Mouse (Mus musculus) forebrain, embryonic 14.5 days (tissue): Measurements from ENCODE around the gene Ccdc159. TPM values are rescaled to one million over a fixed set of nuclear protein-coding genes. Genes with fewer than 3 reads are reported as not detected.
A peak's percentile ranks its signal among the peaks of the same experiment; 100 is the strongest.

Experiments used
- ATAC-seq: fragments of 200-750 bp; cut with Nextera tagmentation; 2 replicates; pipeline ENCODE4 v1.8.0; 2017; ENCODE audit warnings: mild to moderate bottlenecking, moderate library complexity
- DNase-seq: peaks from one replicate; pipeline ENCODE4 v3.0.0-alpha.2; 2015; ENCODE audit warnings: low spot score
- H3K27ac ChIP-seq: fragments of 300-500 bp; sonication (generic); 2 replicates; pipeline ENCODE4 v1.5.1; 2014; ENCODE audit warnings: low read depth, mild to moderate bottlenecking, control low read depth, low read length, moderate library complexity
- H3K27me3 ChIP-seq: fragments of 300-500 bp; sonication (generic); replicated peaks from 2 replicates; pipeline ENCODE4 v1.6.1; 2014; ENCODE audit warnings: low read length, control low read depth, mixed read lengths; ENCODE audit not compliant: control insufficient read depth, insufficient read depth
- H3K36me3 ChIP-seq: fragments of 300-500 bp; sonication (generic); 2 replicates; pipeline ENCODE4 v1.6.1; 2014; ENCODE audit warnings: low read length, control low read depth; ENCODE audit not compliant: control insufficient read depth, insufficient read depth
- H3K4me1 ChIP-seq: fragments of 300-500 bp; sonication (generic); 2 replicates; pipeline ENCODE4 v1.6.1; 2014; ENCODE audit warnings: antibody characterized with exemption, low read length, control low read depth; ENCODE audit not compliant: control insufficient read depth, insufficient read depth
- H3K4me2 ChIP-seq: fragments of 300-500 bp; sonication (generic); 2 replicates; pipeline ENCODE4 v1.6.1; 2014; ENCODE audit warnings: mild to moderate bottlenecking, control low read depth, low read length
- H3K4me3 ChIP-seq: fragments of 300-500 bp; sonication (generic); 2 replicates; pipeline ENCODE4 v1.5.1; 2014; ENCODE audit warnings: low read depth, low read length, control low read depth
- H3K9ac ChIP-seq: fragments of 300-500 bp; sonication (generic); 2 replicates; pipeline ENCODE4 v1.6.1; 2014; ENCODE audit warnings: mild to moderate bottlenecking, low read length, control low read depth, moderate library complexity
- H3K9me3 ChIP-seq: fragments of 300-500 bp; sonication (generic); replicated peaks from 2 replicates; pipeline ENCODE4 v1.6.1; 2016; ENCODE audit warnings: low read length, control low read depth, mixed read lengths; ENCODE audit not compliant: control insufficient read depth
- whole genome bisulfite sequencing: fragments of 180-500 bp; shearing (Covaris S2); extraction: QIAGEN DNeasy Blood & Tissue Kit; methylation state at CpG from one replicate; pipeline ENCODE4 v1.1.7; 2014; 5-methylcytosine and 5-hydroxymethylcytosine counted together
- polyA plus RNA-seq: library from polyadenylated mRNA; unstranded; fragments of >200 nt; fragmentation: Nextera tagmentation; extraction: Ambion mirVana; gene quantifications from 2 replicates; pipeline ENCODE4 v1.2.1, GENCODE M21; 2014

Gene Ccdc159
- polyA plus RNA-seq, result 3.5 and 5.3 TPM in 2 replicates

- peaks cover 7% of the 10 kb centered on the region; the same call in 1 of the 2 replicates for H3K4me1 ChIP-seq
Measured at GRCm38 (mm10) chr9:21927208-21927753, at the start of gene Ccdc159, which contains the start of gene Tmem205. TSS of gene Ccdc159 (plus strand) at chr9:21927471. TSS of gene Tmem205 (minus strand) at chr9:21927556.

GRCm38 (mm10) chr9:21889229-21889628, 38.0 kb upstream of the Ccdc159 start:
- DNase-seq (no peak), ATAC-seq (no peak)
- 60% methylated on average over 3 of the region's 3 CpGs for WGBS
- H3K27me3 ChIP-seq, result no peaks in the 10 kb centered on the region
- no peaks in the 10 kb centered on the region for H3K4me1 ChIP-seq
- H3K9me3 ChIP-seq, result no peaks in the 10 kb centered on the region
- H3K4me2 ChIP-seq, result no peak overlapping the region
- no peak overlapping the region for H3K9ac ChIP-seq
- no peak overlapping the region for H3K27ac ChIP-seq
- no peak overlapping the region for H3K4me3 ChIP-seq
- no peaks in the 10 kb centered on the region for H3K36me3 ChIP-seq

More at GRCm38 (mm10) chr9:21927208-21927753, at the start of gene Ccdc159, which contains the start of gene Tmem205:
- Histone ChIP-seq H3K4me3 (peak within 1 kb of the TSS; percentile 40), H3K27me3 (no peaks in the 10 kb centered on the region), H3K4me2 (peak within 1 kb of the TSS; percentile 62), H3K27ac (peak within 1 kb of the TSS; percentile 40), H3K36me3 (no peaks in the 10 kb centered on the region), H3K9me3 (no peaks in the 10 kb centered on the region), H3K9ac (peak within 1 kb of the TSS; percentile 61)
- ATAC-seq, result peak; percentile 97
- under 1% methylated on average over 28 of the region's 28 CpGs for WGBS
- DNase-seq, result peak; percentile 97

DNA sequence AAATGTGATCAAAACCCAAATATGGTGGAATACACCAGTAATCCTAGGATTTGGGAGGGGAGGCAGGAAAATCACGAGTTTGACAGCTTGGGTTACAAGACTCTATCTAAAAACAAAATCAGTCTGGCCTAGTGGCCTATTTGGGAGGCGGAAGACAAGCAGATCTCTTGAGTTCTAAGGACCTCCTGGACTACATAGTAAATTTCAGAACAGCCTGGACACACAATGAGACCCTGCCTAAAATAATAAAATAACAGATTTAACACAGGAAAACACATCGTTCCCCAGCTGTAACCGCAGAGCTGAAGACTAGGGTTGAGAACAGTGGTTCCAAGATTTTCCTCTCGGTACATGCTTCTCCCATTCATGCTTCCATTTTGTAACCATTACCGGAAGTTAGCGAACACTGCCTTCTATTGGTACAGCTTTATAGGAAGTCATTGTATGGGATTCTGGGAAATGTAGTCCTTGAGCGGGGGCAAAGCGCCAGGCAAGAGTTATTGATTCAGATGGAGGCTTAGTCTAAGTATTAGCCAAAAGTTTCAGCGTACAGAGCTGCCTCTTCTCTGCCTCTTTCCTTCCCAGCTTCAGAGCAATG, 25.9 kb upstream of the Ccdc159 start:
- Histone ChIP-seq H3K4me3 (peak overlapping the region; percentile 27), H3K36me3 (no peaks in the 10 kb centered on the region), H3K4me2 (peak overlapping the region; percentile 47), H3K27me3 (no peaks in the 10 kb centered on the region), H3K9me3 (no peaks in the 10 kb centered on the region), H3K9ac (no peak overlapping the region), H3K4me1 (no peaks in the 10 kb centered on the region), H3K27ac (no peak overlapping the region)
- 12% methylated on average over 10 of the region's 10 CpGs for WGBS
- ATAC-seq, result peak; percentile 94
- DNase-seq, result peak; percentile 97

- no peaks in the 10 kb centered on the region for H3K27me3 ChIP-seq
- whole genome bisulfite sequencing, result 83% methylated on average over 4 of the region's 4 CpGs
- H3K4me3 ChIP-seq, result no peak overlapping the region
- H3K4me2 ChIP-seq, result no peak overlapping the region
- H3K9ac ChIP-seq, result no peak overlapping the region
- H3K27ac ChIP-seq, result no peak overlapping the region
- ATAC-seq, result no peak
- no peaks in the 10 kb centered on the region for H3K36me3 ChIP-seq
- no peaks in the 10 kb centered on the region for H3K9me3 ChIP-seq
- DNase-seq, result no peak
- H3K4me1 ChIP-seq, result no peaks in the 10 kb centered on the region
Measured at GRCm38 (mm10) chr9:21904031-21904430, 23.2 kb upstream of the Ccdc159 start.

GRCm38 (mm10) chr9:21908216-21908615, 19.1 kb upstream of the Ccdc159 start:
- Histone ChIP-seq H3K9ac (no peak overlapping the region), H3K4me2 (no peak overlapping the region), H3K27me3 (no peaks in the 10 kb centered on the region), H3K36me3 (0 out of 2 replicates have a peak, but pooled peaks cover 2% of the 10 kb centered on the region), H3K4me1 (no peaks in the 10 kb centered on the region), H3K4me3 (no peak overlapping the region), H3K27ac (no peak overlapping the region), H3K9me3 (no peaks in the 10 kb centered on the region)
- 82% methylated on average over 11 of the region's 11 CpGs for WGBS
- DNase-seq, result no peak
- ATAC-seq, result no peak

DNA sequence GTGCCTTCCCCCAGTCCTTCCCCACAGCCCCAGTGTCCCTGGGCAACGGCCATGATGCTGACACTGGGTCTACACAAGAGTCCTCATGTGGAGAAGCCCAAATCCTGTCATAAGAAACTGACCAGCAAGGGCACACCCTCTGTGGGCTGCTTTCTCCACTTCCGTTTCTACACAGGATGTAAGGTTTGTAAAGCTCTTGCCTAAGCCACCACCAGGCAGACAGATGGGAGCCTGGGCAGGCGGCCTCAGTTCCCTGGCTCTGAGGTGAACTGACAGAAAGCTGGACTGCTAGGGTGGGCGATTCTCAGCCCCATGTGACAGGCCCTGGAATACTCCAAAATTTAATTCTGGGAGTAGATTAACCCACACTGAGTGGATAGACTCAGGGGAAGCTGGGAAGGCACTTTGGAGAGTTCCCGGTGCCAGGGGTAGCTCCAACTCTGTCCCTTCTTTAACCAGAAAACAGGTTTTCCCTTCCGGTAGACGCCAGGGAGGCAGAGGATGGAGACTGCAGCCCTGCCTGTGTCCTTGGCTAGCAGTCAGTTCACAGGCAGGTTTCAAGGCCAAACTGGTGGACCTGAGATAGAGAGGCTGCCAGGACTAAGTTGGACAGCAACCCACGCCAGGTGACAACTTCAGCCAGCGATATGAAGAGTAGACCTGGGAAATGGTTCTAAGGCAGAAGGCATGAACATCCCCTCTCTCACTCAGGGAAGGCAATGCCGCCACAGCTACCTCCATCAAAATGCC, 17.6 kb upstream of the Ccdc159 start:
- Histone ChIP-seq H3K9ac (no peak overlapping the region), H3K27ac (no peak overlapping the region), H3K4me1 (no peaks in the 10 kb centered on the region), H3K36me3 (0 out of 2 replicates have a peak, but pooled peaks cover 8% of the 10 kb centered on the region), H3K9me3 (no peaks in the 10 kb centered on the region), H3K4me3 (no peak overlapping the region), H3K27me3 (no peaks in the 10 kb centered on the region), H3K4me2 (no peak overlapping the region)
- WGBS, result 78% methylated on average over 10 of the region's 10 CpGs
- ATAC-seq, result no peak
- no peak for DNase-seq

DNA sequence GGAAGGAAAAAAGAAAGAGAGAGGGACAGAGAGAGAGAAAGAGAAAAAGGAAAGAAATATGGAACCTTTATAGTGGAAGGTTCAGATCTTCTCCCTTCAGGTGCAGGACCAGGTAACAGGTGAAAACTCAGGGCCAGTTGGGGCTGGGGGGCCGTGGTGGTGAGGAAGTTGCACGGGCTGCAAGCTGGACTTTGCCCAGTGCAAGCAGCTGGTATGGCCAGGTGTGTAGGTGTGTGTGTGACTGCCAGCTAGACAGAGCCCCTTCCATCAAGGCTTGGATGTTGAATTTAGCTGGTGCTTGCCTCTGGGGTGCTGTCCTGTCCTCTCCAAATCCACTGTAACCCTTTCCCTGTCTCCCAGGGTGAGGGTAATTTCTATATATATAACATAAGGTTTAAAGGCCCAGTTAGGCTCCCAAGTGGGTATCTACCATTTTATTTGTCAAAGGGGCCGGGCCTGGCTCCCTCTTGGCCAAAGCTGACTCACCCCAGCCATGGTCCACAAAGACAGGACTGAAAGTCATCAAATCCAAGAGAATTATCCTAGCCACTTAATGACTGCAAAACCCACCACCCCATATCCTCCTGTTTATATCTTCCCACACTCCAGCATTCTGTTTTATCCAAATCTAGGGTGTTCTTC, 10.3 kb upstream of the Ccdc159 start:
- Histone ChIP-seq H3K4me1 (no peaks in the 10 kb centered on the region), H3K4me2 (peak overlapping the region; percentile 81), H3K9ac (peak overlapping the region; percentile 76; the same call in 1 of the 2 replicates), H3K36me3 (0 out of 2 replicates have a peak, but pooled peaks cover 8% of the 10 kb centered on the region), H3K9me3 (no peaks in the 10 kb centered on the region), H3K27ac (peak overlapping the region; percentile 86; the same call in 1 of the 2 replicates), H3K27me3 (no peaks in the 10 kb centered on the region), H3K4me3 (peak overlapping the region; percentile 60)
- DNase-seq (no peak), ATAC-seq (no peak)
- WGBS, result 72% methylated on average over 3 of the region's 3 CpGs

DNA sequence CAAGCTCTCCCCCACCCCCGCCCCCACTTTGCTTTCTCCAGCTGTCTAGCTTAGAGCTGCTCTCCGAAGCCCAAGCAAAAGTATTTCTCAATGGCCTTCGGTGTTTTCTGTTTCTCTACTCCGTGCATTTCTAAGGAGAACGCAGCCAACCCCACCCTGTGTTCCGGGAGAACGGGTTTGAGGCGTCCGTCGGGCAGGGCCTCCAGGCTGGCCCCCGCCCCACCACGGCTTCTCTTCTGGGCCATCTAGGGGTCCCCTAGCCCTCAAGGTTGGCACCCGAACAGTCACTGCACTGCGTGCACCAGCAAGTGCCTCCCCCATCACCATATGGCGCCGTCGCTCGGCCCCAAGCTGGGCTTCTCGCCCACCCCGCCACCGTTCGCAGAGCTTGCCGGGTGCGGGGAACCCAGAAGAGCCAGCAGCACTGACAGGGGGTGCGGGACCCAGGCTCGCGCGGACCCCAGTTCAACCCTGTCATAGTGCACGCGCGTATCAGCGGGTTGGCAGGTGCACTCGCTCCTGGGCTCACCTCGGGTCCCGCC, 9.7 kb upstream of the Ccdc159 start:
- ATAC-seq, result peak; percentile 84

More for the DNA sequence above, 9.7 kb upstream of the Ccdc159 start:
- WGBS, result 3% methylated on average over 34 of the region's 35 CpGs
- Histone ChIP-seq H3K4me1 (no peaks in the 10 kb centered on the region), H3K27ac (peak overlapping the region; percentile 86), H3K4me3 (peak overlapping the region; percentile 60), H3K27me3 (no peaks in the 10 kb centered on the region), H3K36me3 (0 out of 2 replicates have a peak, but pooled peaks cover 8% of the 10 kb centered on the region), H3K9ac (peak overlapping the region; percentile 76), H3K4me2 (peak overlapping the region; percentile 81), H3K9me3 (no peaks in the 10 kb centered on the region)
- DNase-seq, result peak; percentile 73
